8 mouse cellular contexts compared by ENCODE assay signal in genomic region chr6:92704810-92705209, GRCm38 (mm10). TPM values are rescaled to one million over a fixed set of nuclear protein-coding genes. Genes with fewer than 3 reads are reported as not detected.
A peak's percentile ranks its signal among the peaks of the same experiment; 100 is the strongest.
DNase-seq lines count a peak whose midpoint lies in the region; ATAC-seq lines count a peak whose summit lies in the region.

No protein-coding gene starts in this region.

- peak overlapping the region; percentile 74 for H3K4me3 ChIP-seq in kidney, embryonic 15.5 days (replicated peaks)
- peak overlapping the region; percentile 82 for H3K4me3 ChIP-seq in embryonic facial prominence, embryonic 13.5 days
- peak overlapping the region; percentile 71; the same call in 1 of the 2 replicates for H3K4me3 ChIP-seq in hindbrain, embryonic 11.5 days (ENCODE audit: low read depth, low read length)
- H3K4me3 ChIP-seq in midbrain, embryonic 10.5 days: peak overlapping the region; percentile 64

- DNase-seq in kidney, adult 11 months: no peak
- peak; percentile 43 for DNase-seq in hindbrain, embryonic 11.5 days (ENCODE audit: low spot score)
- peak; percentile 31 for DNase-seq in midbrain, embryonic 10.5 days (ENCODE audit: low spot score)
- no peak for DNase-seq in spleen, postnatal 14 days (ENCODE audit: low spot score in 2 of 2)
- no peak for DNase-seq in ovary, postnatal 14 days (ENCODE audit: low spot score)
- no peak for DNase-seq in gastrocnemius, postnatal 25 days

- no peaks in the 10 kb centered on the region for H3K27me3 ChIP-seq in kidney, embryonic 15.5 days
- H3K27me3 ChIP-seq in embryonic facial prominence, embryonic 13.5 days: no peaks in the 10 kb centered on the region; the same call in 1 of the 2 replicates
- no peaks in the 10 kb centered on the region for H3K27me3 ChIP-seq in hindbrain, embryonic 11.5 days (ENCODE audit: control insufficient read depth, insufficient read depth, low read length)
- peaks cover 96% of the 10 kb centered on the region for H3K27me3 ChIP-seq in midbrain, embryonic 10.5 days (ENCODE audit: low read depth, poor library complexity, severe bottlenecking)

- peak; percentile 46; the same call in 1 of the 2 replicates for ATAC-seq in kidney, embryonic 15.5 days (replicated peaks; ENCODE audit: low FRiP score)
- ATAC-seq in embryonic facial prominence, embryonic 13.5 days (ENCODE audit: insufficient number of reproducible peaks, insufficient read depth, low FRiP score, low TSS enrichment, low read depth): peak; percentile 86
- no peak for ATAC-seq in hindbrain, embryonic 11.5 days (ENCODE audit: low FRiP score)

- no peaks in the 10 kb centered on the region for H3K9me3 ChIP-seq in kidney, embryonic 15.5 days (replicated peaks)
- H3K9me3 ChIP-seq in embryonic facial prominence, embryonic 13.5 days: no peaks in the 10 kb centered on the region
- no peaks in the 10 kb centered on the region for H3K9me3 ChIP-seq in hindbrain, embryonic 11.5 days (ENCODE audit: control insufficient read depth, low read length)
- H3K9me3 ChIP-seq in midbrain, embryonic 10.5 days (replicated peaks): no peaks in the 10 kb centered on the region

- H3K27ac ChIP-seq in kidney, embryonic 15.5 days: 0 out of 2 replicates have a peak overlapping the region, but pooled peaks have one; percentile 62
- peak overlapping the region; percentile 91 for H3K27ac ChIP-seq in embryonic facial prominence, embryonic 13.5 days
- H3K27ac ChIP-seq in hindbrain, embryonic 11.5 days (ENCODE audit: low read depth, low read length): no peak overlapping the region
- no peak overlapping the region for H3K27ac ChIP-seq in midbrain, embryonic 10.5 days (replicated peaks)

- WGBS in kidney, embryonic 15.5 days: 16% methylated on average over 9 of the region's 9 CpGs
- WGBS in embryonic facial prominence, embryonic 13.5 days: 13% methylated on average over 9 of the region's 9 CpGs
- 26% methylated on average over 9 of the region's 9 CpGs for whole genome bisulfite sequencing in hindbrain, embryonic 11.5 days
- 28% methylated on average over 9 of the region's 9 CpGs for WGBS in midbrain, embryonic 10.5 days

- peaks cover 18% of the 10 kb centered on the region for H3K4me1 ChIP-seq in kidney, embryonic 15.5 days
- H3K4me1 ChIP-seq in embryonic facial prominence, embryonic 13.5 days: peaks cover 26% of the 10 kb centered on the region
- H3K4me1 ChIP-seq in hindbrain, embryonic 11.5 days (replicated peaks; ENCODE audit: control insufficient read depth, insufficient read depth, low read length): 0 out of 2 replicates have a peak, but pooled peaks cover 9% of the 10 kb centered on the region
- H3K4me1 ChIP-seq in midbrain, embryonic 10.5 days: peaks cover 32% of the 10 kb centered on the region

- H3K36me3 ChIP-seq in kidney, embryonic 15.5 days: no peaks in the 10 kb centered on the region
- H3K36me3 ChIP-seq in embryonic facial prominence, embryonic 13.5 days: no peaks in the 10 kb centered on the region
- H3K36me3 ChIP-seq in hindbrain, embryonic 11.5 days (ENCODE audit: control insufficient read depth, insufficient read depth, low read length): no peaks in the 10 kb centered on the region
- no peaks in the 10 kb centered on the region for H3K36me3 ChIP-seq in midbrain, embryonic 10.5 days

- no peak overlapping the region for H3K9ac ChIP-seq in kidney, embryonic 15.5 days
- H3K9ac ChIP-seq in embryonic facial prominence, embryonic 13.5 days: peak overlapping the region; percentile 83
- H3K9ac ChIP-seq in hindbrain, embryonic 11.5 days (ENCODE audit: low read depth, low read length): no peak overlapping the region

- H3K4me2 ChIP-seq in kidney, embryonic 15.5 days: peak overlapping the region; percentile 84
- H3K4me2 ChIP-seq in embryonic facial prominence, embryonic 13.5 days: peak overlapping the region; percentile 85
- peak overlapping the region; percentile 94 for H3K4me2 ChIP-seq in hindbrain, embryonic 11.5 days (replicated peaks; ENCODE audit: low read depth, low read length)

RNA-seq across cellular contexts. Expression of gene Prickle2, which starts 1.1 kb away (rescaled TPM):
- 6.1 and 7.6 TPM in 2 replicates for polyA plus RNA-seq in kidney, embryonic 15.5 days (2015; fragmentation: Nextera tagmentation; extraction: Ambion mirVana)
- 6.5 and 8.8 TPM in 2 replicates for polyA plus RNA-seq in embryonic facial prominence, embryonic 13.5 days (2015; fragmentation: Nextera tagmentation; extraction: Ambion mirVana)
- 9.6 and 10.0 TPM in 2 replicates for polyA plus RNA-seq in hindbrain, embryonic 11.5 days (2014; fragmentation: Nextera tagmentation; extraction: Ambion mirVana)
- 3.0 and 5.7 TPM in 2 replicates for polyA plus RNA-seq in midbrain, embryonic 10.5 days (2016; fragmentation: Nextera tagmentation; extraction: Ambion mirVana)
- total RNA-seq in gastrocnemius, postnatal 25 days (2021): 1 to 10 TPM; 1.8 to 2.4 TPM

Comparison
In these comparisons a context has a peak if more than half of its experiments do, and no peak if none do; other contexts are left out.
1. H3K27ac ChIP-seq: peak in kidney, embryonic 15.5 days (single experiment) and embryonic facial prominence, embryonic 13.5 days (single experiment); none in hindbrain, embryonic 11.5 days (single experiment) and midbrain, embryonic 10.5 days (single experiment).
2. DNase-seq: peak in hindbrain, embryonic 11.5 days (single experiment) and midbrain, embryonic 10.5 days (single experiment); none in kidney, adult 11 months (single experiment), spleen, postnatal 14 days (0 of 2), ovary, postnatal 14 days (single experiment) and gastrocnemius, postnatal 25 days (single experiment).
3. Peak in every context shown above with its lines, with median percentiles within 50 percentile points of each other: H3K4me2 ChIP-seq and H3K4me3 ChIP-seq.